Mouse (Mus musculus): ENCODE measurements around the gene Skap2. TPM values are rescaled to one million over a fixed set of nuclear protein-coding genes. Genes with fewer than 3 reads are reported as not detected.

Skap2 gene
- polyA plus RNA-seq (2012; ENCODE audit: insufficient read depth, low replicate concordance) = 4.2 and 23.0 TPM in 2 replicates

- H3K4me3 ChIP-seq (replicated peaks) = peak within 1 kb of the TSS; percentile 99
- no peaks in the 10 kb centered on the region for H3K27me3 ChIP-seq (replicated peaks)
- TF ChIP-seq GATA1 (IDR thresholded peaks at IDR 0.05; ENCODE audit: borderline replicate concordance, low read length) = no peak
- no peak for TF ChIP-seq FLI1 (IDR thresholded peaks at IDR 0.05; ENCODE audit: low read length)
- H3K4me1 ChIP-seq = peaks cover 41% of the 10 kb centered on the region
- H3K36me3 ChIP-seq (replicated peaks; ENCODE audit: low read length) = peaks cover 16% of the 10 kb centered on the region
- H3K9me3 ChIP-seq = no peaks in the 10 kb centered on the region
Measured at GRCm38 (mm10) chr6:52012409-52013244, at the start of gene Skap2. Skap2 (minus strand) TSS chr6:52012549.

- TF ChIP-seq GATA1 (IDR thresholded peaks at IDR 0.05; ENCODE audit: borderline replicate concordance, low read length) = no peak
- TF ChIP-seq FLI1 (IDR thresholded peaks at IDR 0.05; ENCODE audit: low read length) = no peak
- Histone ChIP-seq H3K4me3 (replicated peaks) (no peak overlapping the region), H3K27me3 (replicated peaks) (peaks cover 62% of the 10 kb centered on the region), H3K36me3 (replicated peaks; ENCODE audit: low read length) (no peaks in the 10 kb centered on the region), H3K4me1 (peaks cover under 1% of the 10 kb centered on the region; the same call in 1 of the 2 replicates), H3K9me3 (0 out of 2 replicates have a peak, but pooled peaks cover 3% of the 10 kb centered on the region)
Measured at GRCm38 (mm10) chr6:52058899-52059448, 46.6 kb upstream of the Skap2 start.

GRCm38 (mm10) chr6:52058120-52058519, 45.8 kb upstream of the Skap2 start:
- TF ChIP-seq FLI1 (IDR thresholded peaks at IDR 0.05; ENCODE audit: low read length) = no peak
- no peak for TF ChIP-seq GATA1 (IDR thresholded peaks at IDR 0.05; ENCODE audit: borderline replicate concordance, low read length)
- Histone ChIP-seq H3K4me3 (replicated peaks) (no peak overlapping the region), H3K27me3 (replicated peaks) (peaks cover 65% of the 10 kb centered on the region), H3K36me3 (replicated peaks; ENCODE audit: low read length) (no peaks in the 10 kb centered on the region), H3K9me3 (0 out of 2 replicates have a peak, but pooled peaks cover 2% of the 10 kb centered on the region), H3K4me1 (no peaks in the 10 kb centered on the region)

GRCm38 (mm10) chr6:52053567-52054561, 41.5 kb upstream of the Skap2 start:
- TF ChIP-seq GATA1 (IDR thresholded peaks at IDR 0.05; ENCODE audit: borderline replicate concordance, low read length) = no peak
- no peak for TF ChIP-seq FLI1 (IDR thresholded peaks at IDR 0.05; ENCODE audit: low read length)
- Histone ChIP-seq H3K4me3 (replicated peaks) (no peak overlapping the region), H3K27me3 (replicated peaks) (peaks cover 50% of the 10 kb centered on the region), H3K4me1 (no peaks in the 10 kb centered on the region), H3K9me3 (no peaks in the 10 kb centered on the region), H3K36me3 (replicated peaks; ENCODE audit: low read length) (no peaks in the 10 kb centered on the region)

- Histone ChIP-seq H3K4me3 (replicated peaks) (no peak overlapping the region), H3K27me3 (replicated peaks) (peaks cover 25% of the 10 kb centered on the region), H3K9me3 (no peaks in the 10 kb centered on the region), H3K36me3 (replicated peaks; ENCODE audit: low read length) (no peaks in the 10 kb centered on the region), H3K4me1 (peaks cover 6% of the 10 kb centered on the region; the same call in 1 of the 2 replicates)
- TF ChIP-seq FLI1 (IDR thresholded peaks at IDR 0.05; ENCODE audit: low read length) = no peak
- no peak for TF ChIP-seq GATA1 (IDR thresholded peaks at IDR 0.05; ENCODE audit: borderline replicate concordance, low read length)
Measured at GRCm38 (mm10) chr6:52050062-52050461, 37.7 kb upstream of the Skap2 start.

- peaks cover 11% of the 10 kb centered on the region for H3K27me3 ChIP-seq (replicated peaks)
- no peak overlapping the region for H3K4me3 ChIP-seq (replicated peaks)
- H3K9me3 ChIP-seq = no peaks in the 10 kb centered on the region
- TF ChIP-seq FLI1 (IDR thresholded peaks at IDR 0.05; ENCODE audit: low read length) = no peak
- no peak for TF ChIP-seq GATA1 (IDR thresholded peaks at IDR 0.05; ENCODE audit: borderline replicate concordance, low read length)
- no peaks in the 10 kb centered on the region for H3K36me3 ChIP-seq (replicated peaks; ENCODE audit: low read length)
- H3K4me1 ChIP-seq = peaks cover 11% of the 10 kb centered on the region; the same call in 1 of the 2 replicates
Measured at GRCm38 (mm10) chr6:52045517-52045916, 33.2 kb upstream of the Skap2 start.

- no peak for TF ChIP-seq GATA1 (IDR thresholded peaks at IDR 0.05; ENCODE audit: borderline replicate concordance, low read length)
- TF ChIP-seq FLI1 (IDR thresholded peaks at IDR 0.05; ENCODE audit: low read length) = no peak
- Histone ChIP-seq H3K27me3 (replicated peaks) (no peaks in the 10 kb centered on the region), H3K4me1 (peaks cover 24% of the 10 kb centered on the region)
Measured at GRCm38 (mm10) chr6:52036077-52036476, 23.7 kb upstream of the Skap2 start.

GRCm38 (mm10) chr6:52031181-52031580, 18.8 kb upstream of the Skap2 start:
- no peak for TF ChIP-seq FLI1 (IDR thresholded peaks at IDR 0.05; ENCODE audit: low read length)
- no peak for TF ChIP-seq GATA1 (IDR thresholded peaks at IDR 0.05; ENCODE audit: borderline replicate concordance, low read length)
- Histone ChIP-seq H3K9me3 (peaks cover 4% of the 10 kb centered on the region), H3K4me3 (replicated peaks) (no peak overlapping the region), H3K27me3 (replicated peaks) (no peaks in the 10 kb centered on the region), H3K4me1 (peaks cover 27% of the 10 kb centered on the region), H3K36me3 (replicated peaks; ENCODE audit: low read length) (peaks cover 14% of the 10 kb centered on the region)

More at GRCm38 (mm10) chr6:52036077-52036476, 23.7 kb upstream of the Skap2 start:
- H3K36me3 ChIP-seq (replicated peaks; ENCODE audit: low read length) = peaks cover 3% of the 10 kb centered on the region
- peaks cover 4% of the 10 kb centered on the region for H3K9me3 ChIP-seq
- no peak overlapping the region for H3K4me3 ChIP-seq (replicated peaks)

GRCm38 (mm10) chr6:52028131-52028530, 15.8 kb upstream of the Skap2 start:
- TF ChIP-seq GATA1 (IDR thresholded peaks at IDR 0.05; ENCODE audit: borderline replicate concordance, low read length) = no peak
- Histone ChIP-seq H3K4me3 (replicated peaks) (no peak overlapping the region), H3K27me3 (replicated peaks) (no peaks in the 10 kb centered on the region), H3K4me1 (peaks cover 56% of the 10 kb centered on the region), H3K9me3 (no peaks in the 10 kb centered on the region; the same call in 1 of the 2 replicates), H3K36me3 (replicated peaks; ENCODE audit: low read length) (peaks cover 10% of the 10 kb centered on the region)

Data from megakaryocyte, embryonic 14.5 days (primary cell).